Mouse (Mus musculus) brain, embryonic 14.5 days (tissue): ENCODE measurements around the gene Mx1.

Experiments
- CTCF ChIP-seq: fragments of 200-500 bp; IDR thresholded peaks from 2 replicates; pipeline ENCODE4 v1.5.1; 2012; ENCODE audit warnings: inconsistent platforms, mild to moderate bottlenecking, moderate library complexity, borderline replicate concordance; ENCODE audit not compliant: insufficient read depth, insufficient read length; ENCODE audit errors: extremely low read depth
- POLR2A ChIP-seq: fragments of 200-500 bp; IDR thresholded peaks from 2 replicates; pipeline ENCODE4 v1.6.1; 2012; ENCODE audit warnings: mild to moderate bottlenecking, inconsistent platforms, borderline replicate concordance; ENCODE audit not compliant: poor library complexity, insufficient read depth, insufficient read length, severe bottlenecking; ENCODE audit errors: extremely low read depth

- no peak for TF ChIP-seq CTCF
- TF ChIP-seq POLR2A, result no peak
Measured at GRCm38 (mm10) chr16:97499450-97499849, 36.7 kb upstream of the Mx1 start.
